Mouse (Mus musculus) limb, embryonic 14.5 days (tissue): ENCODE measurements around the gene 1700008P02Rik. TPM values are rescaled to one million over a fixed set of nuclear protein-coding genes. Genes with fewer than 3 reads are reported as not detected.
"Not testable (repeated sequence)": the region's sequence is repeated elsewhere in the genome, so short reads cannot be mapped to it uniquely, and the experiment has no call there.

Experiments used
- ATAC-seq: fragments of 200-750 bp; cut with Nextera tagmentation; 2 replicates; pipeline ENCODE4 v1.8.0; 2017; ENCODE audit warnings: low read depth, moderate number of reproducible peaks, moderate TSS enrichment; ENCODE audit not compliant: low FRiP score
- DNase-seq: peaks from one replicate; pipeline ENCODE4 v3.0.0-alpha.2; 2015; ENCODE audit warnings: low spot score
- H3K27ac ChIP-seq: fragments of 300-500 bp; sonication (generic); replicated peaks from 2 replicates; pipeline ENCODE4 v1.5.1; 2014; ENCODE audit warnings: low read depth, mild to moderate bottlenecking, low read length, moderate library complexity, mixed read lengths
- H3K27me3 ChIP-seq: fragments of 300-500 bp; sonication (generic); 2 replicates; pipeline ENCODE4 v1.6.1; 2014; ENCODE audit warnings: low read length, mixed read lengths; ENCODE audit not compliant: control insufficient read depth, insufficient read depth
- H3K36me3 ChIP-seq: fragments of 300-500 bp; sonication (generic); 2 replicates; pipeline ENCODE4 v1.6.1; 2014; ENCODE audit warnings: mild to moderate bottlenecking, low read length, moderate library complexity, mixed read lengths; ENCODE audit not compliant: control insufficient read depth, insufficient read depth
- H3K4me1 ChIP-seq: fragments of 300-500 bp; sonication (generic); 2 replicates; pipeline ENCODE4 v1.6.1; 2014; ENCODE audit warnings: antibody characterized with exemption, low read length, mixed read lengths; ENCODE audit not compliant: control insufficient read depth, insufficient read depth
- H3K4me2 ChIP-seq: fragments of 300-500 bp; sonication (generic); replicated peaks from 2 replicates; pipeline ENCODE4 v1.6.1; 2014; ENCODE audit warnings: low read depth, mild to moderate bottlenecking, low read length, moderate library complexity; ENCODE audit not compliant: severe bottlenecking
- H3K4me3 ChIP-seq: fragments of 300-500 bp; sonication (generic); replicated peaks from 2 replicates; pipeline ENCODE4 v1.5.1; 2014; ENCODE audit warnings: low read length
- H3K9ac ChIP-seq: fragments of 300-500 bp; sonication (generic); 2 replicates; pipeline ENCODE4 v1.6.1; 2014; ENCODE audit warnings: mild to moderate bottlenecking, low read depth, low read length, moderate library complexity; ENCODE audit not compliant: severe bottlenecking
- H3K9me3 ChIP-seq: fragments of 300-500 bp; sonication (generic); 2 replicates; pipeline ENCODE4 v1.6.1; 2016; ENCODE audit warnings: low read length; ENCODE audit not compliant: control insufficient read depth
- POLR2A ChIP-seq: fragments of 200-500 bp; IDR thresholded peaks from 2 replicates; pipeline ENCODE4 v1.8.0; 2012; ENCODE audit warnings: inconsistent platforms, mild to moderate bottlenecking, moderate library complexity, borderline replicate concordance; ENCODE audit not compliant: insufficient read depth, insufficient read length; ENCODE audit errors: extremely low read depth
- WGBS: fragments of 180-500 bp; shearing (Covaris S2); extraction: QIAGEN DNeasy Blood & Tissue Kit; methylation state at CpG from one replicate; pipeline ENCODE4 v1.1.7; 2014; 5-methylcytosine and 5-hydroxymethylcytosine counted together
- polyA plus RNA-seq, 2 experiments: library from polyadenylated mRNA; depleted of rRNA in 1 of 2; stranded (reverse) in 1 of 2; unstranded in 1 of 2; fragments of >200 nt; fragmentation: Nextera tagmentation in 1 of 2; extraction: Ambion mirVana in 1 of 2; gene quantifications; 2 replicates each; pipeline versions ENCODE4 v1.2.1 to v1.2.3; 2012 to 2014

The 1700008P02Rik gene
- polyA plus RNA-seq (2012; rRNA removed) (not detected in 2 replicates), polyA plus RNA-seq (2014; fragmentation: Nextera tagmentation; extraction: Ambion mirVana) (not detected in 2 replicates)

- H3K9me3 ChIP-seq, result no peaks in the 10 kb centered on the region
- DNase-seq, result no peak
- no peak for TF ChIP-seq POLR2A
- 92% methylated on average over 7 of the region's 7 CpGs for WGBS
- no peak within 1 kb of the TSS for H3K9ac ChIP-seq
- H3K36me3 ChIP-seq, result no peaks in the 10 kb centered on the region
- no peak within 1 kb of the TSS for H3K4me3 ChIP-seq
- no peaks in the 10 kb centered on the region for H3K27me3 ChIP-seq
- H3K4me1 ChIP-seq, result no peaks in the 10 kb centered on the region
- no peak within 1 kb of the TSS for H3K27ac ChIP-seq
- no peak for ATAC-seq
- H3K4me2 ChIP-seq, result no peak within 1 kb of the TSS
These were observed at the start of gene 1700008P02Rik for GRCm38 (mm10) chr3:6620343-6620742. Gene 1700008P02Rik (minus strand): TSS chr3:6620443.

DNA sequence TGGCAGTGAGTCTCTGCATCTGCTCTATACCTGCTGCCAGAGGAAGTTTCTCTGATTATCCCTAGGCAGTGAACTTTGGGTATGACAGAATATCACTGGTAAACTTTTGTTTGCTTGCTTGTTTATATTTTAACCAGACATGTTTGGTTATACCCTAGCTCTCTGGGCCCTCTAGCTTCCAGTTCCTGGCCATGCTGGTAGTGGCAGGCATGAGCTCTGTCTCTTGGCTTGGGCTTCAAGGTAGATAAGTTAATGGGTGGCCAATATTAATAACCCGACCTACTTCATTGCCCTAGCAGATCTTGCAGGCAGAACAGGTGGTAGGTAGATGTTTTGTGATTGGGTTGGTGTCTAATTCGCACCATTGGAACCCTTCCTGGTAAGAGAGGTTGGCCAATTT is 29.2 kb upstream of the 1700008P02Rik start:
- no peaks in the 10 kb centered on the region for H3K36me3 ChIP-seq
- H3K9me3 ChIP-seq, result no peaks in the 10 kb centered on the region
- H3K4me3 ChIP-seq, result no peak overlapping the region
- no peaks in the 10 kb centered on the region for H3K27me3 ChIP-seq
- no peak overlapping the region for H3K9ac ChIP-seq
- ATAC-seq, result no peak
- TF ChIP-seq POLR2A, result no peak
- H3K27ac ChIP-seq, result no peak overlapping the region
- H3K4me1 ChIP-seq, result no peaks in the 10 kb centered on the region
- no peak for DNase-seq
- H3K4me2 ChIP-seq, result no peak overlapping the region
- 87% methylated on average over 2 of the region's 2 CpGs for WGBS

GRCm38 (mm10) chr3:6638151-6638550 is 17.9 kb upstream of the 1700008P02Rik start:
- H3K4me3 ChIP-seq, H3K4me2 ChIP-seq, H3K4me1 ChIP-seq, DNase-seq, H3K36me3 ChIP-seq, H3K27ac ChIP-seq, H3K9ac ChIP-seq, H3K27me3 ChIP-seq, H3K9me3 ChIP-seq, ATAC-seq: not testable (repeated sequence)

GRCm38 (mm10) chr3:6634256-6634655 is 14.0 kb upstream of the 1700008P02Rik start:
- DNase-seq (no peak), ATAC-seq (no peak)
- H3K4me2 ChIP-seq, result no peak overlapping the region
- no peaks in the 10 kb centered on the region for H3K27me3 ChIP-seq
- H3K9me3 ChIP-seq, result no peaks in the 10 kb centered on the region
- no peak overlapping the region for H3K27ac ChIP-seq
- no peak for TF ChIP-seq POLR2A
- no peak overlapping the region for H3K4me3 ChIP-seq
- no peaks in the 10 kb centered on the region for H3K4me1 ChIP-seq
- H3K9ac ChIP-seq, result no peak overlapping the region
- H3K36me3 ChIP-seq, result no peaks in the 10 kb centered on the region

- no peak for TF ChIP-seq POLR2A
- Histone ChIP-seq H3K27me3 (no peaks in the 10 kb centered on the region), H3K9ac (no peak overlapping the region), H3K9me3 (no peaks in the 10 kb centered on the region), H3K4me2 (no peak overlapping the region), H3K27ac (no peak overlapping the region), H3K4me3 (no peak overlapping the region), H3K4me1 (no peaks in the 10 kb centered on the region), H3K36me3 (no peaks in the 10 kb centered on the region)
- DNase-seq (no peak), ATAC-seq (no peak)
These were observed 2.4 kb downstream of the 1700008P02Rik start for GRCm38 (mm10) chr3:6617881-6618280.
